Mouse (Mus musculus) MEL (cell line): ENCODE measurements around the gene Tox2.

Experiments
- CTCF ChIP-seq, 3 experiments: IDR thresholded peaks in 2 of 3; conservative IDR thresholded peaks in 1 of 3; 2 replicates each; pipeline ENCODE4 v1.5.1; 2011 to 2012; ENCODE audit warnings: low read length in 3 of 3, low read depth in 2 of 3, mild to moderate bottlenecking in 2 of 3, improper control_type of control experiment in 1 of 3, inconsistent platforms in 1 of 3, mixed read lengths in 1 of 3, moderate library complexity in 1 of 3; ENCODE audit not compliant: control insufficient read depth in 1 of 3, insufficient read depth in 1 of 3, poor library complexity in 1 of 3, severe bottlenecking in 1 of 3
- GATA1 ChIP-seq: IDR thresholded peaks from 2 replicates; pipeline ENCODE4 v1.6.1; 2011; ENCODE audit warnings: low read depth, low read length, improper control_type of control experiment
- KAT2A ChIP-seq: conservative IDR thresholded peaks from 2 replicates; pipeline ENCODE4 v1.6.1; 2012; ENCODE audit warnings: low read depth, low read length, improper control_type of control experiment, inconsistent platforms
- POLR2A ChIP-seq, 2 experiments: IDR thresholded peaks; 2 replicates each; pipeline ENCODE4 v1.6.1; 2011 to 2012; ENCODE audit warnings: low read length in 2 of 2, mild to moderate bottlenecking in 2 of 2, control low read depth in 1 of 2, improper control_type of control experiment in 1 of 2, low read depth in 1 of 2, moderate library complexity in 1 of 2; ENCODE audit not compliant: control insufficient read depth in 1 of 2, insufficient read depth in 1 of 2, poor library complexity in 1 of 2
- SIN3A ChIP-seq: IDR thresholded peaks from 2 replicates; pipeline ENCODE4 v1.6.1; 2012; ENCODE audit warnings: low read length, improper control_type of control experiment, inconsistent platforms
- SMC3 ChIP-seq: IDR thresholded peaks from 2 replicates; pipeline ENCODE4 v1.6.1; 2011; ENCODE audit warnings: low read depth, low read length, improper control_type of control experiment

DNA sequence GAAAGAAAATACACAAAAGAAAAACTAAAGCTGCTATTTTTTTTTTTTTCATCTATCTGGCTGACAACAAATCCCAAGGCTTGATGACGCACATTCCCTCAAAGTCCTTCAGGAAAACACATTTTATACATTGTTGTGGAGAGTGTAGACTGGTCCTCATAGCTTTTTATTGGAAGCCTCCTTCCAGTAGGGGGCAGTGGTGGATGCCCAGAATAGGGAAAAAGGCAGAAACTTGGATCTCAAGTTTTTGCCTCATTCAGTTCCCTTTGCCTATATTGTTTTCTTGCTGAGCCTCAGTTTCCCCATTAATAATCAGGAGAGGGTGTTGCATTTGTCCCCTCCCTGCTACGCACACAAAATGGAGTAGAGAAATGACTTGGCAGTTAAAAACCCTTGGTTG, 49.7 kb downstream of the Tox2 start:
- TF ChIP-seq SMC3 (peak; percentile 40; the same call in 1 of the 2 replicates), POLR2A (IDR thresholded peaks at IDR 0.05; ENCODE audit: control insufficient read depth in 1 of 2, insufficient read depth in 1 of 2, low read depth in 1 of 2, low read length in 2 of 2, poor library complexity in 1 of 2) (no peak), CTCF (IDR thresholded peaks at IDR 0.05 in 2 of 3, conservative IDR thresholded peaks at IDR 0.05 in 1 of 3; ENCODE audit: control insufficient read depth in 1 of 3, insufficient read depth in 1 of 3, low read depth in 2 of 3, low read length in 3 of 3, poor library complexity in 1 of 3, severe bottlenecking in 1 of 3) (peak; percentile 7 to 43 (median 42); a peak in 3 of 6 replicates), KAT2A (no peak), GATA1 (no peak), SIN3A (no peak)
